Mouse (Mus musculus) embryonic fibroblast, embryonic 13.5 days (primary cell): Measurements from ENCODE around the gene Myt1l.

Source experiments
- CTCF ChIP-seq: IDR thresholded peaks from 2 replicates; pipeline ENCODE4 v1.5.1; 2011; ENCODE audit warnings: mild to moderate bottlenecking, control low read depth, low read length, moderate library complexity, borderline replicate concordance; ENCODE audit not compliant: insufficient read depth
- POLR2A ChIP-seq: IDR thresholded peaks from 2 replicates; pipeline ENCODE4 v1.6.1; 2011; ENCODE audit warnings: low read depth, mild to moderate bottlenecking, control low read depth, low read length, moderate library complexity

DNA sequence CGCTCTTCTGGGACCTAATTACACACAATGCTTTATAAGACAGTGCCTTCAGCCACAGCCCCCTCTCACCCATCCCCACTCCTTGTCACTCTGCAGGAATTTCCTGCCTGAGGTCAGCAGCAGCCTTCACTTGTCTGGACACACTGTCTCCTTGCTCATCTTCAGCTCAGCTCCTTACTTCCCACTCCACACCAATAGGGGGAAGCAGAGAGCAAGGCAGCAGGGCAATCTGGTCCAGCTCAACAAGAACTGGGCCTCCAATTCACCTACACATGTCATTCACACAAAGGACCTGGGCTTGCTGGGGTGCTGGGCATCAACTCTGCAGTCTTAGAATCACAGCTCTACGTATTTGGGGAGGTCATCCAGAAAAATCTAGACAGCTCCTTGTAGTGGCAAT lies 33.0 kb downstream of the Myt1l start:
- TF ChIP-seq CTCF (no peak), POLR2A (no peak)
